Mouse (Mus musculus) CH12.LX (cell line): Measurements from ENCODE around the gene B3gnt8. TPM values are rescaled to one million over a fixed set of nuclear protein-coding genes. Genes with fewer than 3 reads are reported as not detected.

ENCODE experiments used
- DNase-seq: peaks from one replicate; pipeline ENCODE4 v3.0.0-alpha.2; 2013; ENCODE audit errors: extremely low read depth
- H3K27ac ChIP-seq: 2 replicates; pipeline ENCODE4 v1.5.1; 2012; ENCODE audit warnings: low read depth, mild to moderate bottlenecking, control low read depth, moderate library complexity; ENCODE audit not compliant: insufficient read depth
- H3K27me3 ChIP-seq: replicated peaks from 2 replicates; pipeline ENCODE3; 2012; ENCODE audit warnings: inconsistent platforms
- H3K36me3 ChIP-seq, 2 experiments: replicated peaks in 1 of 2; 2 replicates each; pipeline versions ENCODE3 to v1.6.1; 2012; ENCODE audit warnings: inconsistent platforms in 1 of 2, low read length in 1 of 2, mild to moderate bottlenecking in 1 of 2, mixed read lengths in 1 of 2, moderate library complexity in 1 of 2; ENCODE audit not compliant: control insufficient read depth in 1 of 2, insufficient read depth in 1 of 2
- H3K4me1 ChIP-seq, 2 experiments: 2 replicates each; pipeline ENCODE4 v1.6.1; 2012; ENCODE audit warnings: inconsistent platforms in 1 of 2, moderate library complexity in 1 of 2; ENCODE audit not compliant: insufficient read depth in 2 of 2, control insufficient read depth in 1 of 2
- H3K4me2 ChIP-seq: 2 replicates; pipeline ENCODE4 v1.6.1; 2012; ENCODE audit warnings: low read depth, mild to moderate bottlenecking, control low read depth; ENCODE audit not compliant: poor library complexity, insufficient read depth, severe bottlenecking
- H3K4me3 ChIP-seq, 3 experiments: fragments of 150-350 bp in 1 of 3; sonication (generic) in 1 of 3; replicated peaks in 1 of 3; 2 replicates each; pipeline versions ENCODE3 to v1.5.1; 2011 to 2012; ENCODE audit warnings: low read depth in 2 of 3, low read length in 2 of 3, mild to moderate bottlenecking in 2 of 3, moderate library complexity in 2 of 3, control low read depth in 1 of 3, improper control_type of control experiment in 1 of 3, inconsistent platforms in 1 of 3, mixed read lengths in 1 of 3; ENCODE audit not compliant: poor library complexity in 1 of 3
- H3K79me2 ChIP-seq: replicated peaks from 2 replicates; pipeline ENCODE4 v1.6.1; 2012; ENCODE audit warnings: mild to moderate bottlenecking, moderate library complexity; ENCODE audit not compliant: control insufficient read depth, poor library complexity, insufficient read depth, severe bottlenecking; ENCODE audit errors: extremely low read depth
- H3K9ac ChIP-seq: 2 replicates; pipeline ENCODE4 v1.6.1; 2012; ENCODE audit warnings: low read depth, mild to moderate bottlenecking, control low read depth, moderate library complexity; ENCODE audit not compliant: insufficient read depth
- H3K9me3 ChIP-seq: replicated peaks from 2 replicates; pipeline ENCODE3; 2012; ENCODE audit warnings: low read length, inconsistent platforms, mixed read lengths
- BHLHE40 ChIP-seq: IDR thresholded peaks from 2 replicates; pipeline ENCODE4 v1.6.1; 2011; ENCODE audit warnings: mild to moderate bottlenecking, low read depth, low read length, improper control_type of control experiment
- CHD1 ChIP-seq: IDR thresholded peaks from 2 replicates; pipeline ENCODE4 v1.6.1; 2012; ENCODE audit warnings: low read depth, low read length, improper control_type of control experiment, inconsistent platforms
- ELF1 ChIP-seq: IDR thresholded peaks from 2 replicates; pipeline ENCODE4 v1.6.1; 2014; ENCODE audit warnings: low read depth, mild to moderate bottlenecking, inconsistent platforms, low read length, improper control_type of control experiment
- EP300 ChIP-seq: IDR thresholded peaks from 2 replicates; pipeline ENCODE4 v1.6.1; 2011; ENCODE audit warnings: low read length, improper control_type of control experiment
- ETS1 ChIP-seq: conservative IDR thresholded peaks from 2 replicates; pipeline ENCODE4 v1.6.1; 2012; ENCODE audit warnings: low read depth, mild to moderate bottlenecking, inconsistent platforms, low read length, improper control_type of control experiment, moderate library complexity
- HCFC1 ChIP-seq: IDR thresholded peaks from 2 replicates; pipeline ENCODE4 v1.6.1; 2012; ENCODE audit warnings: low read depth, mild to moderate bottlenecking, inconsistent platforms, low read length, improper control_type of control experiment
- JUN ChIP-seq: IDR thresholded peaks from 2 replicates; pipeline ENCODE4 v1.6.1; 2011; ENCODE audit warnings: low read depth, mild to moderate bottlenecking, low read length, improper control_type of control experiment, moderate library complexity; ENCODE audit not compliant: insufficient read depth
- MXI1 ChIP-seq: IDR thresholded peaks from 2 replicates; pipeline ENCODE4 v1.6.1; 2011; ENCODE audit warnings: mild to moderate bottlenecking, low read depth, low read length, improper control_type of control experiment
- NELFE ChIP-seq: IDR thresholded peaks from 2 replicates; pipeline ENCODE4 v1.6.1; 2011; ENCODE audit warnings: low read depth, low read length, improper control_type of control experiment
- NRF1 ChIP-seq: IDR thresholded peaks from 2 replicates; pipeline ENCODE4 v1.6.1; 2014; ENCODE audit warnings: low read depth, mild to moderate bottlenecking, inconsistent platforms, low read length, improper control_type of control experiment, moderate library complexity
- PAX5 ChIP-seq: IDR thresholded peaks from 2 replicates; pipeline ENCODE4 v1.6.1; 2012; ENCODE audit warnings: low read length, inconsistent platforms, mixed read lengths
- POLR2A ChIP-seq: IDR thresholded peaks from 2 replicates; pipeline ENCODE4 v1.6.1; 2011; ENCODE audit warnings: low read depth, mild to moderate bottlenecking, improper control_type of control experiment, low read length
- POLR2AphosphoS2 ChIP-seq: IDR thresholded peaks from 2 replicates; pipeline ENCODE4 v1.6.1; 2011; ENCODE audit warnings: low read depth, low read length, improper control_type of control experiment
- RAD21 ChIP-seq: IDR thresholded peaks from 2 replicates; pipeline ENCODE4 v1.6.1; 2011; ENCODE audit warnings: low read depth, mild to moderate bottlenecking, low read length, improper control_type of control experiment, moderate library complexity
- RCOR1 ChIP-seq: conservative IDR thresholded peaks from 2 replicates; pipeline ENCODE4 v1.6.1; 2012; ENCODE audit warnings: low read depth, mild to moderate bottlenecking, inconsistent platforms, low read length, improper control_type of control experiment
- TBP ChIP-seq: conservative IDR thresholded peaks from 2 replicates; pipeline ENCODE4 v1.6.1; 2011; ENCODE audit warnings: low read depth, low read length, improper control_type of control experiment
- TCF12 ChIP-seq: IDR thresholded peaks from 2 replicates; pipeline ENCODE4 v1.6.1; 2014; ENCODE audit warnings: low read depth, mild to moderate bottlenecking, inconsistent platforms, low read length, improper control_type of control experiment
- USF2 ChIP-seq: conservative IDR thresholded peaks from 2 replicates; pipeline ENCODE4 v1.6.1; 2011; ENCODE audit warnings: low read depth, low read length, improper control_type of control experiment
- ZC3H11A ChIP-seq: IDR thresholded peaks from 2 replicates; pipeline ENCODE4 v1.6.1; 2012; ENCODE audit warnings: low read depth, mild to moderate bottlenecking, inconsistent platforms, low read length, improper control_type of control experiment
- ZKSCAN1 ChIP-seq: IDR thresholded peaks from 2 replicates; pipeline ENCODE4 v1.6.1; 2012; ENCODE audit warnings: low read depth, inconsistent platforms, low read length, improper control_type of control experiment, borderline replicate concordance
- ZMIZ1 ChIP-seq: IDR thresholded peaks from 2 replicates; pipeline ENCODE4 v1.6.1; 2012; ENCODE audit warnings: low read depth, mild to moderate bottlenecking, inconsistent platforms, low read length, improper control_type of control experiment
- dilution Hi-C: fragments of 300-500 bp; cut with MboI; formaldehyde crosslinking; loops from 2 replicates; pipeline ENCODE4 v1.14.3; 2020; ENCODE audit warnings: low sequenced_read_pairs; ENCODE audit not compliant: extremely low pct_unique_long_range_greater_than_20kb, extremely low pct_ligation_motif_present
- in situ Hi-C: fragments of 300-500 bp; cut with MboI; formaldehyde crosslinking; loops from 3 replicates; pipeline ENCODE4 v1.14.3; 2019; ENCODE audit warnings: low sequenced_read_pairs, low pct_ligation_motif_present, low pct_unique_long_range_greater_than_20kb, mixed read lengths
- polyA plus RNA-seq: library from polyadenylated mRNA; unstranded; fragments of >175 nt; gene quantifications from 2 replicates; pipeline ENCODE4 v1.2.1, GENCODE M21; 2012; ENCODE audit warnings: low read depth; ENCODE audit not compliant: insufficient read length
- total RNA-seq, 2 experiments: library from RNA; depleted of rRNA; stranded (reverse); fragments of 300-350 nt in 1 of 2; fragments of >200 nt in 1 of 2; gene quantifications; 2 replicates each; pipeline ENCODE4 v1.2.3; 2012 to 2014

B3gnt8 gene
- total and polyA plus RNA-seq, 3 experiments, result 0.21 to 0.24 TPM; not detected in 1

DNA sequence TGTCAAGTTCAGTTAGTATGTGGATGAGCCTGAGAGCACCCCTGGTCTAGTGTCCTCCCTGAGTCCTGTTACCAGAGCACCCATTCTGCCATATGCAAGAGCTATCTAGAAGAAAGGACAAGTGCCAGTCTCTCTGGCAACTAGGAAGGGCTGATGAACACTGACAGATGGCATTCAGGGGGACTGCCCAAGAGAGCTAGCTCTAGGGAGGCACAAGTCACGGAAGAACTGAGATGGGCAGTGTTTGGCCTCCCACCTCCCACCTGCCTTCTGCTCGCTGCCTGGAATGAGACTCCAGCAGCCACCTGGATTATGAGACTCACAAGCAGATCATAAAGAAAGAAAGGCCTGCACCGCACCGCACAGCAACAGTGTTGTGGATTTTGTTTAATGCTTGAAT lies 13.3 kb downstream of the B3gnt8 start:
- TF ChIP-seq BHLHE40 (no peak), EP300 (no peak), PAX5 (no peak), RAD21 (no peak), ZMIZ1 (no peak)
- Histone ChIP-seq H3K36me3 (peaks cover 0 to 22% of the 10 kb centered on the region in 2 experiments), H3K9me3 (no peaks in the 10 kb centered on the region), H3K4me1 (peaks cover 7 to 16% of the 10 kb centered on the region in 2 experiments), H3K79me2 (no peaks in the 10 kb centered on the region), H3K4me2 (no peak overlapping the region), H3K27me3 (no peaks in the 10 kb centered on the region), H3K27ac (no peak overlapping the region), H3K9ac (no peak overlapping the region), H3K4me3 (no peak overlapping the region)
- no peak for DNase-seq
- in situ Hi-C loops, result no loop called here
- dilution Hi-C loops, result no loop called here

DNA sequence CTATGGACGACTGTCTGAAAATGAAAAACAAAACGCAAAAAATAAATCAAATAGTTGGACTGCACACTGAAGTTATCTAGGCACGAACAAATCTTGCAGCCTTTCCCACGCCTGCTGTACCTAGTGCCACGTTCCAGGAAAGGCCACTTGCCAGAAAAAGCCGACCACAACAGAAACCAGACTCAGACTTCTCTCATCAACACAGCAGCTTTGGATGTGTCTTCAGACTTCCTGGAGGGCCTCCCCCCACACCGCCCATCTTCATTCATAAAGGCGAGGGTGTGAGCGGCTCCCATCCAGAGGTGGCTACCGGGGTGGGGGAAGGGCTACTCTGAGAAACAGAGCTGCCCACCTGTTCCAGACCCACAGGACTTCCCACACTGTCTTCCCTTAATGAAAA lies 17.7 kb downstream of the B3gnt8 start:
- no peak for TF ChIP-seq HCFC1
- no peak for TF ChIP-seq POLR2AphosphoS2
- TF ChIP-seq TCF12, result no peak
- TF ChIP-seq ETS1, result no peak
- no peak for TF ChIP-seq JUN
- TF ChIP-seq NRF1, result no peak
- TF ChIP-seq POLR2A, result no peak
- no peak for TF ChIP-seq RCOR1
- no peak for TF ChIP-seq ZMIZ1
- no peak for TF ChIP-seq ZC3H11A
- no peak for TF ChIP-seq CHD1
- no peak for TF ChIP-seq NELFE
- no peak for TF ChIP-seq USF2
- TF ChIP-seq ELF1, result no peak
- TF ChIP-seq ZKSCAN1, result no peak
- TF ChIP-seq RAD21, result no peak
- no peak for TF ChIP-seq EP300
- no peak for TF ChIP-seq TBP
- no peak for TF ChIP-seq MXI1
- no peak for TF ChIP-seq BHLHE40
- Histone ChIP-seq H3K36me3 (peaks cover 0 to 14% of the 10 kb centered on the region in 2 experiments), H3K9ac (no peak overlapping the region), H3K9me3 (no peaks in the 10 kb centered on the region), H3K4me2 (no peak overlapping the region), H3K27ac (no peak overlapping the region), H3K27me3 (no peaks in the 10 kb centered on the region), H3K79me2 (no peaks in the 10 kb centered on the region), H3K4me3 (no peak overlapping the region), H3K4me1 (peaks cover 12 to 33% of the 10 kb centered on the region in 2 experiments)
- in situ Hi-C loops (no loop called here), dilution Hi-C loops (no loop called here)
- no peak for DNase-seq
